Mouse (Mus musculus): ENCODE data around the gene Tmco3.

GRCm38 (mm10) chr8:13360213-13360612 is 72.2 kb downstream of the Tmco3 start:
- TF ChIP-seq EP300 (IDR thresholded peaks at IDR 0.05; ENCODE audit: low read depth) = no peak
- TF ChIP-seq CTCF (IDR thresholded peaks at IDR 0.05; ENCODE audit: low read depth) = no peak

All from liver, embryonic 14.5 days (tissue).